Mouse (Mus musculus) midbrain, embryonic 10.5 days (tissue): ENCODE data around the gene Sfxn4. TPM values are rescaled to one million over a fixed set of nuclear protein-coding genes. Genes with fewer than 3 reads are reported as not detected.
"Not testable (repeated sequence)": the region's sequence is repeated elsewhere in the genome, so short reads cannot be mapped to it uniquely, and the experiment has no call there.

Experiments
- DNase-seq: peaks from one replicate; pipeline ENCODE4 v3.0.0-alpha.2; 2017; ENCODE audit warnings: low spot score
- H3K27ac ChIP-seq: fragments of 300-500 bp; sonication (generic); replicated peaks from 2 replicates; pipeline ENCODE4 v1.5.1; 2016; ENCODE audit warnings: mild to moderate bottlenecking
- H3K27me3 ChIP-seq: fragments of 300-500 bp; sonication (generic); 2 replicates; pipeline ENCODE4 v1.6.1; 2016; ENCODE audit warnings: low read depth, mild to moderate bottlenecking; ENCODE audit not compliant: poor library complexity, severe bottlenecking
- H3K36me3 ChIP-seq: fragments of 300-500 bp; sonication (generic); 2 replicates; pipeline ENCODE4 v1.6.1; 2016; ENCODE audit warnings: mild to moderate bottlenecking, moderate library complexity
- H3K4me1 ChIP-seq: fragments of 300-500 bp; sonication (generic); 2 replicates; pipeline ENCODE4 v1.6.1; 2016
- H3K4me3 ChIP-seq: fragments of 300-500 bp; sonication (generic); 2 replicates; pipeline ENCODE4 v1.5.1; 2016; ENCODE audit warnings: mild to moderate bottlenecking, moderate library complexity
- H3K9me3 ChIP-seq: fragments of 300-500 bp; sonication (generic); replicated peaks from 2 replicates; pipeline ENCODE4 v1.6.1; 2016; ENCODE audit warnings: mild to moderate bottlenecking
- WGBS: fragments of 180-500 bp; shearing (Covaris S2); methylation state at CpG from one replicate; pipeline ENCODE4 v1.1.7; 2016; 5-methylcytosine and 5-hydroxymethylcytosine counted together
- polyA plus RNA-seq: library from polyadenylated mRNA; unstranded; fragments of >200 nt; fragmentation: Nextera tagmentation; extraction: Ambion mirVana; gene quantifications from 2 replicates; pipeline ENCODE4 v1.2.1, GENCODE M21; 2016

Gene Sfxn4
- polyA plus RNA-seq, 1 experiment from 2014 or later, result 14.1 TPM

- Histone ChIP-seq H3K4me1 (no peaks in the 10 kb centered on the region), H3K4me3 (no peak overlapping the region), H3K27me3 (no peaks in the 10 kb centered on the region), H3K9me3 (no peaks in the 10 kb centered on the region), H3K27ac (no peak overlapping the region), H3K36me3 (no peaks in the 10 kb centered on the region)
- DNase-seq, result no peak
- WGBS, result 7% methylated on average over 3 of the region's 3 CpGs
Measured at GRCm38 (mm10) chr19:60883129-60883528, 21.9 kb upstream of the Sfxn4 start.

- H3K4me3 ChIP-seq, result peak within 1 kb of the TSS; percentile 67
- H3K27ac ChIP-seq, result peak within 1 kb of the TSS; percentile 87
- under 1% methylated on average over 28 of the region's 28 CpGs for WGBS
- peaks cover 29% of the 10 kb centered on the region for H3K4me1 ChIP-seq
- no peaks in the 10 kb centered on the region for H3K27me3 ChIP-seq
- H3K9me3 ChIP-seq, result no peaks in the 10 kb centered on the region
- peak; percentile 95 for DNase-seq
- H3K36me3 ChIP-seq, result peaks cover 24% of the 10 kb centered on the region
Measured at GRCm38 (mm10) chr19:60874064-60874694, 12.9 kb upstream of the Sfxn4 start, which contains the start of gene Prdx3. Prdx3 (minus strand) TSS chr19:60874556.

GRCm38 (mm10) chr19:60873501-60873900 lies 12.2 kb upstream of the Sfxn4 start:
- no peaks in the 10 kb centered on the region for H3K9me3 ChIP-seq
- WGBS, result 55% methylated on average over 4 of the region's 4 CpGs
- peaks cover 31% of the 10 kb centered on the region for H3K36me3 ChIP-seq
- no peak for DNase-seq
- peak overlapping the region; percentile 87 for H3K27ac ChIP-seq
- H3K4me1 ChIP-seq, result peaks cover 29% of the 10 kb centered on the region
- H3K27me3 ChIP-seq, result no peaks in the 10 kb centered on the region
- peak overlapping the region; percentile 67 for H3K4me3 ChIP-seq

GRCm38 (mm10) chr19:60872272-60872671 lies 11.0 kb upstream of the Sfxn4 start:
- Histone ChIP-seq H3K9me3 (no peaks in the 10 kb centered on the region), H3K27me3 (no peaks in the 10 kb centered on the region), H3K27ac (no peak overlapping the region), H3K4me1 (peaks cover 29% of the 10 kb centered on the region), H3K4me3 (no peak overlapping the region), H3K36me3 (peaks cover 41% of the 10 kb centered on the region)
- no peak for DNase-seq
- 18% methylated on average over 1 of the region's 1 CpGs for WGBS

- no peak overlapping the region for H3K4me3 ChIP-seq
- no peaks in the 10 kb centered on the region for H3K9me3 ChIP-seq
- no peak overlapping the region for H3K27ac ChIP-seq
- H3K4me1 ChIP-seq, result peaks cover 29% of the 10 kb centered on the region
- DNase-seq, result no peak
- peaks cover 50% of the 10 kb centered on the region for H3K36me3 ChIP-seq
- H3K27me3 ChIP-seq, result no peaks in the 10 kb centered on the region
- WGBS, result 88% methylated on average over 5 of the region's 5 CpGs
Measured at GRCm38 (mm10) chr19:60871366-60871765, 10.1 kb upstream of the Sfxn4 start.

GRCm38 (mm10) chr19:60870489-60870888 lies 9.2 kb upstream of the Sfxn4 start:
- no peak for DNase-seq
- no peaks in the 10 kb centered on the region for H3K9me3 ChIP-seq
- H3K36me3 ChIP-seq, result peaks cover 52% of the 10 kb centered on the region
- peaks cover 29% of the 10 kb centered on the region for H3K4me1 ChIP-seq
- no peak overlapping the region for H3K27ac ChIP-seq
- H3K27me3 ChIP-seq, result no peaks in the 10 kb centered on the region
- 91% methylated on average over 1 of the region's 1 CpGs for WGBS
- no peak overlapping the region for H3K4me3 ChIP-seq

GRCm38 (mm10) chr19:60866169-60866568 lies 4.9 kb upstream of the Sfxn4 start:
- not testable (repeated sequence) for H3K9me3 ChIP-seq, H3K4me3 ChIP-seq, DNase-seq, H3K4me1 ChIP-seq, H3K27ac ChIP-seq, H3K27me3 ChIP-seq
- peaks cover 66% of the 10 kb centered on the region for H3K36me3 ChIP-seq
- 93% methylated on average over 4 of the region's 4 CpGs for WGBS

GRCm38 (mm10) chr19:60845731-60846130 lies 15.5 kb downstream of the Sfxn4 start:
- Histone ChIP-seq H3K36me3 (peaks cover 37% of the 10 kb centered on the region), H3K27ac (no peak overlapping the region), H3K4me3 (no peak overlapping the region), H3K4me1 (no peaks in the 10 kb centered on the region), H3K9me3 (no peaks in the 10 kb centered on the region), H3K27me3 (no peaks in the 10 kb centered on the region)
- DNase-seq, result no peak

GRCm38 (mm10) chr19:60843324-60843723 lies 18.0 kb downstream of the Sfxn4 start:
- H3K27ac ChIP-seq, result no peak overlapping the region

GRCm38 (mm10) chr19:60837747-60838146 lies 23.5 kb downstream of the Sfxn4 start:
- H3K4me1 ChIP-seq, result no peaks in the 10 kb centered on the region
- no peaks in the 10 kb centered on the region for H3K9me3 ChIP-seq
- no peak overlapping the region for H3K4me3 ChIP-seq
- peak; percentile 60 for DNase-seq
- no peaks in the 10 kb centered on the region for H3K27me3 ChIP-seq
- peaks cover 83% of the 10 kb centered on the region for H3K36me3 ChIP-seq
- WGBS, result 80% methylated on average over 1 of the region's 1 CpGs
- no peak overlapping the region for H3K27ac ChIP-seq

More at GRCm38 (mm10) chr19:60843324-60843723, 18.0 kb downstream of the Sfxn4 start:
- DNase-seq, result no peak
- no peaks in the 10 kb centered on the region for H3K27me3 ChIP-seq
- peaks cover 46% of the 10 kb centered on the region for H3K36me3 ChIP-seq
- no peaks in the 10 kb centered on the region for H3K9me3 ChIP-seq
- H3K4me3 ChIP-seq, result no peak overlapping the region
- no peaks in the 10 kb centered on the region for H3K4me1 ChIP-seq

- Histone ChIP-seq H3K4me1 (no peaks in the 10 kb centered on the region), H3K27ac (no peak overlapping the region), H3K27me3 (no peaks in the 10 kb centered on the region), H3K4me3 (no peak overlapping the region), H3K36me3 (peaks cover 91% of the 10 kb centered on the region), H3K9me3 (no peaks in the 10 kb centered on the region)
- WGBS, result 93% methylated on average over 6 of the region's 6 CpGs
- DNase-seq, result no peak
Measured at GRCm38 (mm10) chr19:60818677-60819076, 42.6 kb downstream of the Sfxn4 start.

- WGBS, result 98% methylated on average over 6 of the region's 6 CpGs
- H3K4me3 ChIP-seq, result no peak overlapping the region
- no peaks in the 10 kb centered on the region for H3K9me3 ChIP-seq
- no peak overlapping the region for H3K27ac ChIP-seq
- DNase-seq, result no peak
- peaks cover 37% of the 10 kb centered on the region for H3K36me3 ChIP-seq
- H3K4me1 ChIP-seq, result peaks cover 14% of the 10 kb centered on the region
- H3K27me3 ChIP-seq, result no peaks in the 10 kb centered on the region
Measured at GRCm38 (mm10) chr19:60813133-60813532, 48.1 kb downstream of the Sfxn4 start.

- peak overlapping the region; percentile 92 for H3K27ac ChIP-seq
- WGBS, result 32% methylated on average over 10 of the region's 10 CpGs
- DNase-seq, result no peak
Measured at GRCm38 (mm10) chr19:60812036-60812389, 49.3 kb downstream of the Sfxn4 start.

More at GRCm38 (mm10) chr19:60812036-60812389, 49.3 kb downstream of the Sfxn4 start:
- H3K36me3 ChIP-seq, result peaks cover 27% of the 10 kb centered on the region
- peaks cover 14% of the 10 kb centered on the region for H3K4me1 ChIP-seq
- H3K27me3 ChIP-seq, result no peaks in the 10 kb centered on the region
- H3K9me3 ChIP-seq, result no peaks in the 10 kb centered on the region
- peak overlapping the region; percentile 81 for H3K4me3 ChIP-seq
